Mouse (Mus musculus) hindbrain, postnatal 0 days (tissue): ENCODE results near the gene Morf4l1. TPM values are rescaled to one million over a fixed set of nuclear protein-coding genes. Genes with fewer than 3 reads are reported as not detected.
"Not testable (repeated sequence)": the region's sequence is repeated elsewhere in the genome, so short reads cannot be mapped to it uniquely, and the experiment has no call there.

ENCODE experiments used
- ATAC-seq: fragments of 200-750 bp; cut with Nextera tagmentation; 2 replicates; pipeline ENCODE4 v1.8.0; 2017; ENCODE audit warnings: mild to moderate bottlenecking, moderate TSS enrichment, moderate library complexity
- DNase-seq: peaks from one replicate; pipeline ENCODE4 v3.0.0-alpha.2; 2015; ENCODE audit warnings: low spot score
- H3K27ac ChIP-seq: fragments of 300-500 bp; sonication (generic); 2 replicates; pipeline ENCODE4 v1.5.1; 2014; ENCODE audit warnings: mild to moderate bottlenecking
- H3K27me3 ChIP-seq: fragments of 300-500 bp; sonication (generic); 2 replicates; pipeline ENCODE4 v1.6.1; 2014; ENCODE audit warnings: low read length, mixed read lengths; ENCODE audit not compliant: insufficient read depth
- H3K36me3 ChIP-seq: fragments of 300-500 bp; sonication (generic); 2 replicates; pipeline ENCODE4 v1.6.1; 2014; ENCODE audit warnings: low read length, mixed read lengths; ENCODE audit not compliant: insufficient read depth
- H3K4me1 ChIP-seq: fragments of 300-500 bp; sonication (generic); 2 replicates; pipeline ENCODE4 v1.6.1; 2014; ENCODE audit warnings: antibody characterized with exemption, low read length, mixed read lengths; ENCODE audit not compliant: insufficient read depth
- H3K4me2 ChIP-seq: fragments of 300-500 bp; sonication (generic); 2 replicates; pipeline ENCODE4 v1.6.1; 2014; ENCODE audit warnings: low read depth, mild to moderate bottlenecking, low read length, moderate library complexity, mixed read lengths
- H3K4me3 ChIP-seq: fragments of 300-500 bp; sonication (generic); 2 replicates; pipeline ENCODE4 v1.5.1; 2014; ENCODE audit warnings: low read length
- H3K9ac ChIP-seq: fragments of 300-500 bp; sonication (generic); replicated peaks from 2 replicates; pipeline ENCODE4 v1.6.1; 2014; ENCODE audit warnings: mild to moderate bottlenecking, low read length, moderate library complexity, mixed read lengths
- H3K9me3 ChIP-seq: fragments of 300-500 bp; sonication (generic); 2 replicates; pipeline ENCODE4 v1.6.1; 2016; ENCODE audit warnings: low read length, mixed read lengths
- CTCF ChIP-seq: IDR thresholded peaks from 2 replicates; pipeline ENCODE4 v1.5.1; 2016; ENCODE audit warnings: antibody characterized with exemption, control low read depth, low read depth
- WGBS: fragments of 180-500 bp; shearing (Covaris S2); extraction: QIAGEN DNeasy Blood & Tissue Kit; methylation state at CpG from one replicate; pipeline ENCODE4 v1.1.7; 2014; 5-methylcytosine and 5-hydroxymethylcytosine counted together
- polyA plus RNA-seq: library from polyadenylated mRNA; unstranded; fragments of >200 nt; fragmentation: Nextera tagmentation; extraction: Ambion mirVana; gene quantifications from 2 replicates; pipeline ENCODE4 v1.2.1, GENCODE M21; 2015
- total RNA-seq: library from RNA; depleted of rRNA; stranded (reverse); fragments of >200 nt; gene quantifications from 2 replicates; pipeline ENCODE4 v1.2.3, GENCODE M21; 2014; rRNA removed

The Morf4l1 gene
- total and polyA plus RNA-seq, 2 experiments from 2014 or later: 179 to 527 TPM

- no peaks in the 10 kb centered on the region for H3K27me3 ChIP-seq
- ATAC-seq (0 out of 2 replicates have a peak, but pooled peaks have one; percentile 11), DNase-seq (no peak)
- TF ChIP-seq CTCF: no peak
- 0 out of 2 replicates have a peak within 1 kb of the TSS, but pooled peaks have one; percentile 40 for H3K9ac ChIP-seq
- peak within 1 kb of the TSS; percentile 67 for H3K4me2 ChIP-seq
- 81% methylated on average over 2 of the region's 2 CpGs for WGBS
- H3K4me1 ChIP-seq: no peaks in the 10 kb centered on the region
- no peak within 1 kb of the TSS; the same call in 1 of the 2 replicates for H3K27ac ChIP-seq
- no peaks in the 10 kb centered on the region for H3K9me3 ChIP-seq
- H3K4me3 ChIP-seq: peak within 1 kb of the TSS; percentile 39
- no peaks in the 10 kb centered on the region for H3K36me3 ChIP-seq
Observed at GRCm38 (mm10) chr9:90053852-90054251, 60.7 kb downstream of the Morf4l1 start, which contains the start of gene Ctsh. Gene Ctsh (plus strand): TSS chr9:90054152.

GRCm38 (mm10) chr9:90047937-90048627, 66.5 kb downstream of the Morf4l1 start:
- 72% methylated on average over 5 of the region's 5 CpGs for WGBS
- Histone ChIP-seq H3K4me3 (no peak overlapping the region), H3K4me1 (no peaks in the 10 kb centered on the region), H3K27me3 (no peaks in the 10 kb centered on the region), H3K4me2 (no peak overlapping the region), H3K36me3 (no peaks in the 10 kb centered on the region), H3K27ac (no peak overlapping the region), H3K9me3 (no peaks in the 10 kb centered on the region), H3K9ac (no peak overlapping the region)
- TF ChIP-seq CTCF: no peak
- ATAC-seq (no peak), DNase-seq (no peak)

- TF ChIP-seq CTCF: no peak
- no peaks in the 10 kb centered on the region for H3K4me1 ChIP-seq
- no peak overlapping the region for H3K4me2 ChIP-seq
- H3K36me3 ChIP-seq: no peaks in the 10 kb centered on the region
- 94% methylated on average over 7 of the region's 7 CpGs for WGBS
- no peaks in the 10 kb centered on the region for H3K27me3 ChIP-seq
- ATAC-seq (no peak), DNase-seq (no peak)
- no peaks in the 10 kb centered on the region for H3K9me3 ChIP-seq
- no peak overlapping the region for H3K9ac ChIP-seq
- H3K27ac ChIP-seq: no peak overlapping the region
- H3K4me3 ChIP-seq: no peak overlapping the region
Observed at GRCm38 (mm10) chr9:90045191-90045590, 69.4 kb downstream of the Morf4l1 start.

- not testable (repeated sequence) for H3K9me3 ChIP-seq, DNase-seq, H3K9ac ChIP-seq, H3K27ac ChIP-seq, H3K4me1 ChIP-seq, H3K27me3 ChIP-seq, H3K4me2 ChIP-seq, ATAC-seq, H3K36me3 ChIP-seq, H3K4me3 ChIP-seq
- WGBS: 92% methylated on average over 8 of the region's 8 CpGs
Observed at GRCm38 (mm10) chr9:90042906-90043305, 71.7 kb downstream of the Morf4l1 start.

Other genes with a start within 250 kb of the Morf4l1 start
- gene Rasgrf1, start 204.9 kb downstream of the Morf4l1 start, total RNA-seq: 44.4 and 53.4 TPM in 2 replicates
- 28.3 and 29.6 TPM in 2 replicates for gene Rasgrf1, start 204.9 kb downstream of the Morf4l1 start, polyA plus RNA-seq
- 31.5 and 36.2 TPM in 2 replicates for gene Ctsh, start 60.6 kb downstream of the Morf4l1 start, total RNA-seq
- gene Ctsh, start 60.6 kb downstream of the Morf4l1 start, polyA plus RNA-seq: 36.4 and 45.0 TPM in 2 replicates
- gene Adamts7, start 48.3 kb upstream of the Morf4l1 start, total RNA-seq: 6.4 and 10.4 TPM in 2 replicates
- gene Adamts7, start 48.3 kb upstream of the Morf4l1 start, polyA plus RNA-seq: 2.7 and 2.9 TPM in 2 replicates
- gene Tbc1d2b, start 156.0 kb upstream of the Morf4l1 start, total RNA-seq: 17.7 and 23.1 TPM in 2 replicates
- gene Tbc1d2b, start 156.0 kb upstream of the Morf4l1 start, polyA plus RNA-seq: 3.8 and 4.1 TPM in 2 replicates